Mouse (Mus musculus) forebrain, embryonic 15.5 days (tissue): ENCODE results near the gene Lman2l. TPM values are rescaled to one million over a fixed set of nuclear protein-coding genes. Genes with fewer than 3 reads are reported as not detected.
A peak's percentile ranks its signal among the peaks of the same experiment; 100 is the strongest.

ENCODE experiments used
- ATAC-seq: fragments of 200-750 bp; cut with Nextera tagmentation; replicated peaks from 2 replicates; pipeline ENCODE4 v1.8.0; 2017; ENCODE audit warnings: mild to moderate bottlenecking, moderate TSS enrichment, moderate library complexity
- H3K27ac ChIP-seq: fragments of 300-500 bp; sonication (generic); replicated peaks from 2 replicates; pipeline ENCODE4 v1.5.1; 2015; ENCODE audit warnings: mild to moderate bottlenecking, inconsistent platforms
- H3K27me3 ChIP-seq: fragments of 300-500 bp; sonication (generic); 2 replicates; pipeline ENCODE4 v1.6.1; 2015; ENCODE audit warnings: inconsistent platforms
- H3K36me3 ChIP-seq: fragments of 300-500 bp; sonication (generic); 2 replicates; pipeline ENCODE4 v1.6.1; 2015; ENCODE audit warnings: mild to moderate bottlenecking, inconsistent platforms
- H3K4me1 ChIP-seq: fragments of 300-500 bp; sonication (generic); 2 replicates; pipeline ENCODE4 v1.6.1; 2015; ENCODE audit warnings: inconsistent platforms
- H3K4me2 ChIP-seq: fragments of 300-500 bp; sonication (generic); replicated peaks from 2 replicates; pipeline ENCODE4 v1.6.1; 2015; ENCODE audit warnings: mild to moderate bottlenecking, inconsistent platforms
- H3K4me3 ChIP-seq: fragments of 300-500 bp; sonication (generic); 2 replicates; pipeline ENCODE4 v1.5.1; 2015; ENCODE audit warnings: mild to moderate bottlenecking, inconsistent platforms
- H3K9ac ChIP-seq: fragments of 300-500 bp; sonication (generic); replicated peaks from 2 replicates; pipeline ENCODE4 v1.6.1; 2015; ENCODE audit warnings: mild to moderate bottlenecking, inconsistent platforms
- H3K9me3 ChIP-seq: fragments of 300-500 bp; sonication (generic); 2 replicates; pipeline ENCODE4 v1.6.1; 2016; ENCODE audit warnings: inconsistent platforms
- WGBS: fragments of 180-500 bp; shearing (Covaris S2); methylation state at CpG from one replicate; pipeline ENCODE4 v1.1.7; 2015; ENCODE audit warnings: mixed read lengths; 5-methylcytosine and 5-hydroxymethylcytosine counted together
- polyA plus RNA-seq: library from polyadenylated mRNA; unstranded; fragments of >200 nt; fragmentation: Nextera tagmentation; extraction: Ambion mirVana; gene quantifications from 2 replicates; pipeline ENCODE4 v1.2.1, GENCODE M21; 2015

Lman2l gene
- 66.3 and 68.4 TPM in 2 replicates for polyA plus RNA-seq

- Histone ChIP-seq H3K27me3 (no peaks in the 10 kb centered on the region), H3K9me3 (no peaks in the 10 kb centered on the region), H3K36me3 (peaks cover 7% of the 10 kb centered on the region; the same call in 1 of the 2 replicates), H3K4me2 (peak within 1 kb of the TSS; percentile 63), H3K9ac (peak within 1 kb of the TSS; percentile 65), H3K4me1 (peaks cover 12% of the 10 kb centered on the region), H3K27ac (peak within 1 kb of the TSS; percentile 76), H3K4me3 (peak within 1 kb of the TSS; percentile 71)
- ATAC-seq = peak; percentile 99
- under 1% methylated on average over 57 of the region's 57 CpGs for WGBS
These were observed at the start of gene Lman2l for GRCm38 (mm10) chr1:36444471-36445464. TSS of gene Lman2l (minus strand) at chr1:36445271.

- WGBS = 85% methylated on average over 6 of the region's 6 CpGs
- no peak overlapping the region for H3K4me2 ChIP-seq
- no peak overlapping the region for H3K4me3 ChIP-seq
- H3K4me1 ChIP-seq = no peaks in the 10 kb centered on the region
- no peaks in the 10 kb centered on the region for H3K27me3 ChIP-seq
- no peaks in the 10 kb centered on the region for H3K9me3 ChIP-seq
- no peak overlapping the region for H3K9ac ChIP-seq
- H3K27ac ChIP-seq = no peak overlapping the region
- no peaks in the 10 kb centered on the region for H3K36me3 ChIP-seq
- ATAC-seq = no peak
These were observed 48.2 kb upstream of the Lman2l start for GRCm38 (mm10) chr1:36493299-36493698.

GRCm38 (mm10) chr1:36492416-36493139 is 47.5 kb upstream of the Lman2l start:
- no peak overlapping the region for H3K9ac ChIP-seq
- no peaks in the 10 kb centered on the region for H3K36me3 ChIP-seq
- 48% methylated on average over 9 of the region's 9 CpGs for WGBS
- ATAC-seq = peak; percentile 53; the same call in 1 of the 2 replicates
- no peak overlapping the region for H3K4me2 ChIP-seq
- H3K27ac ChIP-seq = no peak overlapping the region
- H3K9me3 ChIP-seq = no peaks in the 10 kb centered on the region
- H3K4me3 ChIP-seq = no peak overlapping the region
- H3K4me1 ChIP-seq = no peaks in the 10 kb centered on the region
- no peaks in the 10 kb centered on the region for H3K27me3 ChIP-seq

GRCm38 (mm10) chr1:36489661-36490060 is 44.6 kb upstream of the Lman2l start:
- H3K9ac ChIP-seq = no peak overlapping the region
- H3K4me1 ChIP-seq = no peaks in the 10 kb centered on the region
- 55% methylated on average over 6 of the region's 6 CpGs for WGBS
- no peaks in the 10 kb centered on the region for H3K36me3 ChIP-seq
- no peak for ATAC-seq
- no peaks in the 10 kb centered on the region for H3K9me3 ChIP-seq
- no peak overlapping the region for H3K4me3 ChIP-seq
- no peak overlapping the region for H3K27ac ChIP-seq
- no peaks in the 10 kb centered on the region for H3K27me3 ChIP-seq
- no peak overlapping the region for H3K4me2 ChIP-seq

- no peak for ATAC-seq
- WGBS = 87% methylated on average over 9 of the region's 9 CpGs
- Histone ChIP-seq H3K27ac (no peak overlapping the region), H3K27me3 (no peaks in the 10 kb centered on the region), H3K4me3 (no peak overlapping the region), H3K9ac (no peak overlapping the region), H3K4me2 (no peak overlapping the region), H3K4me1 (no peaks in the 10 kb centered on the region), H3K36me3 (no peaks in the 10 kb centered on the region), H3K9me3 (no peaks in the 10 kb centered on the region)
These were observed 42.0 kb upstream of the Lman2l start for GRCm38 (mm10) chr1:36487111-36487510.

- Histone ChIP-seq H3K4me1 (no peaks in the 10 kb centered on the region), H3K27ac (no peak overlapping the region), H3K9me3 (no peaks in the 10 kb centered on the region), H3K36me3 (no peaks in the 10 kb centered on the region), H3K4me2 (no peak overlapping the region), H3K4me3 (no peak overlapping the region), H3K9ac (no peak overlapping the region), H3K27me3 (no peaks in the 10 kb centered on the region)
- WGBS = 81% methylated on average over 7 of the region's 7 CpGs
- ATAC-seq = no peak
These were observed 40.0 kb upstream of the Lman2l start for GRCm38 (mm10) chr1:36485080-36485479.

- Histone ChIP-seq H3K36me3 (no peaks in the 10 kb centered on the region), H3K4me3 (no peak overlapping the region), H3K9me3 (no peaks in the 10 kb centered on the region), H3K9ac (no peak overlapping the region), H3K27me3 (no peaks in the 10 kb centered on the region), H3K4me2 (no peak overlapping the region), H3K27ac (no peak overlapping the region), H3K4me1 (no peaks in the 10 kb centered on the region)
- WGBS = 64% methylated on average over 4 of the region's 4 CpGs
- ATAC-seq = no peak
These were observed 38.8 kb upstream of the Lman2l start for GRCm38 (mm10) chr1:36483825-36484224.

- H3K9me3 ChIP-seq = no peaks in the 10 kb centered on the region
- H3K4me3 ChIP-seq = no peak overlapping the region
- H3K4me2 ChIP-seq = no peak overlapping the region
- H3K27me3 ChIP-seq = no peaks in the 10 kb centered on the region
- 79% methylated on average over 12 of the region's 12 CpGs for WGBS
- H3K36me3 ChIP-seq = no peaks in the 10 kb centered on the region
- no peak for ATAC-seq
- no peak overlapping the region for H3K27ac ChIP-seq
- peaks cover 27% of the 10 kb centered on the region for H3K4me1 ChIP-seq
- H3K9ac ChIP-seq = no peak overlapping the region
These were observed 35.1 kb upstream of the Lman2l start for GRCm38 (mm10) chr1:36479903-36480899.

GRCm38 (mm10) chr1:36478343-36478795 is 33.3 kb upstream of the Lman2l start:
- H3K4me1 ChIP-seq = peaks cover 45% of the 10 kb centered on the region
- H3K9me3 ChIP-seq = no peaks in the 10 kb centered on the region
- no peak overlapping the region for H3K4me2 ChIP-seq
- 61% methylated on average over 2 of the region's 2 CpGs for WGBS
- ATAC-seq = 0 out of 2 replicates have a peak, but pooled peaks have one; percentile 6
- H3K27ac ChIP-seq = no peak overlapping the region
- H3K9ac ChIP-seq = no peak overlapping the region
- H3K27me3 ChIP-seq = no peaks in the 10 kb centered on the region
- no peaks in the 10 kb centered on the region for H3K36me3 ChIP-seq
- no peak overlapping the region for H3K4me3 ChIP-seq

- ATAC-seq = no peak
- H3K4me1 ChIP-seq = peaks cover 61% of the 10 kb centered on the region
- no peaks in the 10 kb centered on the region for H3K36me3 ChIP-seq
- H3K9me3 ChIP-seq = no peaks in the 10 kb centered on the region
- peak overlapping the region; percentile 58; the same call in 1 of the 2 replicates for H3K4me2 ChIP-seq
- no peak overlapping the region for H3K9ac ChIP-seq
- H3K27me3 ChIP-seq = no peaks in the 10 kb centered on the region
- 84% methylated on average over 7 of the region's 7 CpGs for WGBS
- no peak overlapping the region for H3K27ac ChIP-seq
- H3K4me3 ChIP-seq = no peak overlapping the region
These were observed 31.4 kb upstream of the Lman2l start for GRCm38 (mm10) chr1:36476426-36476825.

- 45% methylated on average over 8 of the region's 8 CpGs for WGBS
- Histone ChIP-seq H3K9ac (no peak overlapping the region; the same call in 1 of the 2 replicates), H3K9me3 (no peaks in the 10 kb centered on the region), H3K4me2 (peak overlapping the region; percentile 58), H3K27me3 (no peaks in the 10 kb centered on the region), H3K27ac (no peak overlapping the region), H3K36me3 (no peaks in the 10 kb centered on the region), H3K4me3 (no peak overlapping the region), H3K4me1 (peaks cover 65% of the 10 kb centered on the region)
- ATAC-seq = no peak
These were observed 30.5 kb upstream of the Lman2l start for GRCm38 (mm10) chr1:36475480-36476110.
